Mouse (Mus musculus) subcutaneous adipose tissue, adult 2 months (tissue): Measurements from ENCODE around the gene Mef2c. TPM values are rescaled to one million over a fixed set of nuclear protein-coding genes. Genes with fewer than 3 reads are reported as not detected.

Source experiments
- polyA plus RNA-seq: library from polyadenylated mRNA; depleted of rRNA; stranded (reverse); fragments of >200 nt; gene quantifications from 2 replicates; pipeline ENCODE4 v1.2.3, GENCODE M21; 2012; ENCODE audit warnings: low replicate concordance; rRNA removed

Mef2c gene
- 22.8 and 31.1 TPM in 2 replicates for polyA plus RNA-seq

DNA sequence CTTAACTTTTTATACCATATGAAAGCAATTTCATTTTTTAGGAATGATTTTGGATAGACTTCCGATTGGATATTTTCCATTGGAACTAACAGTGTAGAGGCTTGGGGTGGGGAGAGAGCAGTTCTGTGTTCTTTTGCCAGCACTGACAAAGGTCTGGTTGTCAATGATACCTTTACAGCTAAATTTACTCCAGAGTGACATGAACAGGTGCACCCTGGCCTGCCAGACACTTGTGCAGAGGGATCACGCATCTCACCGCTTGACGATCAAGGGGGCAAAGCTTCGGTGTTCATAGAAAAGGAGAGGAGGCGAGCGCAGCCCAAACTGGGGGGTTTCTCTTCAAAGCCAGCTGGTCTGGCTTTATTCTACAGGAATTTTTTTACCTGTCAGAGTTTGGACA, at the start of gene Mef2c:
TSS of gene Mef2c (plus strand) at position 116 of the 400 bp plus-strand sequence.

